Mouse (Mus musculus) limb, embryonic 11.5 days (tissue): Measurements from ENCODE around the gene Syne2. TPM values are rescaled to one million over a fixed set of nuclear protein-coding genes. Genes with fewer than 3 reads are reported as not detected.

Source experiments
- ATAC-seq: fragments of 200-750 bp; cut with Nextera tagmentation; 2 replicates; pipeline ENCODE4 v1.8.0; 2017; ENCODE audit warnings: low read depth; ENCODE audit not compliant: insufficient number of reproducible peaks, low FRiP score, low TSS enrichment
- DNase-seq: peaks from one replicate; pipeline ENCODE4 v3.0.0-alpha.2; 2015; ENCODE audit warnings: low spot score
- H3K27ac ChIP-seq: fragments of 300-500 bp; sonication (generic); replicated peaks from 2 replicates; pipeline ENCODE4 v1.5.1; 2014; ENCODE audit warnings: low read depth, mild to moderate bottlenecking, low read length
- H3K27me3 ChIP-seq: fragments of 300-500 bp; sonication (generic); 2 replicates; pipeline ENCODE4 v1.6.1; 2014; ENCODE audit warnings: mild to moderate bottlenecking, low read length, mixed read lengths; ENCODE audit not compliant: control insufficient read depth, insufficient read depth
- H3K36me3 ChIP-seq: fragments of 300-500 bp; sonication (generic); 2 replicates; pipeline ENCODE4 v1.6.1; 2014; ENCODE audit warnings: mild to moderate bottlenecking, low read length, moderate library complexity, mixed read lengths; ENCODE audit not compliant: control insufficient read depth, insufficient read depth
- H3K4me1 ChIP-seq: fragments of 300-500 bp; sonication (generic); 2 replicates; pipeline ENCODE4 v1.6.1; 2014; ENCODE audit warnings: low read length, mixed read lengths; ENCODE audit not compliant: control insufficient read depth, insufficient read depth
- H3K4me2 ChIP-seq: fragments of 300-500 bp; sonication (generic); 2 replicates; pipeline ENCODE4 v1.6.1; 2014; ENCODE audit warnings: low read depth, mild to moderate bottlenecking, moderate library complexity; ENCODE audit not compliant: severe bottlenecking
- H3K4me3 ChIP-seq: fragments of 300-500 bp; sonication (generic); 2 replicates; pipeline ENCODE4 v1.5.1; 2014; ENCODE audit warnings: low read depth, low read length
- H3K9ac ChIP-seq: fragments of 300-500 bp; sonication (generic); 2 replicates; pipeline ENCODE4 v1.6.1; 2014; ENCODE audit warnings: mild to moderate bottlenecking, low read length
- H3K9me3 ChIP-seq: fragments of 300-500 bp; sonication (generic); 2 replicates; pipeline ENCODE4 v1.6.1; 2016; ENCODE audit warnings: low read length; ENCODE audit not compliant: control insufficient read depth
- WGBS: fragments of 180-500 bp; shearing (Covaris S2); extraction: QIAGEN DNeasy Blood & Tissue Kit; methylation state at CpG from one replicate; pipeline ENCODE4 v1.1.7; 2014; 5-methylcytosine and 5-hydroxymethylcytosine counted together
- polyA plus RNA-seq: library from polyadenylated mRNA; unstranded; fragments of >200 nt; fragmentation: Nextera tagmentation; extraction: Ambion mirVana; gene quantifications from 2 replicates; pipeline ENCODE4 v1.2.1, GENCODE M21; 2014

Syne2 gene
- polyA plus RNA-seq, 1 experiment from 2014 or later, result 96.6 TPM

DNA sequence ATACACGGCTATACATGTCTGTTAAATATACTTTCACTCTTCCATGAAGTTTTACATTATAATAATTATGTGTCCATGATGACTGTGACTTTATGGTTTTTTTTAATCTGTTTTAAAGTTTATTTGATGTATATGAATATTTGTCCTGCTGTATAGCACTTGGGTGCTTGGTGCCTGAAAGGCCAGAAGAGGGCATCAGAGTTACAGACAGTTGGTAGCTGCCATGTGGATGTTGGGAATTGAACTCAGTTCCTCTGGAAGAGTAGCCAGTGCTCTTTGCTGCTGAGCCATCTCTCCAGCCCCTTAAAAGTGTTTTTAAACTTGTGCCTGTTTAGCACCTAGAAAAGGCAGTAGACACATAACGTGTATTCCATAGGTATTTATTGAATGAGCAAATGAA lies 21.4 kb upstream of the Syne2 start:
- no peak overlapping the region for H3K4me2 ChIP-seq
- 74% methylated on average over 2 of the region's 2 CpGs for WGBS

DNA sequence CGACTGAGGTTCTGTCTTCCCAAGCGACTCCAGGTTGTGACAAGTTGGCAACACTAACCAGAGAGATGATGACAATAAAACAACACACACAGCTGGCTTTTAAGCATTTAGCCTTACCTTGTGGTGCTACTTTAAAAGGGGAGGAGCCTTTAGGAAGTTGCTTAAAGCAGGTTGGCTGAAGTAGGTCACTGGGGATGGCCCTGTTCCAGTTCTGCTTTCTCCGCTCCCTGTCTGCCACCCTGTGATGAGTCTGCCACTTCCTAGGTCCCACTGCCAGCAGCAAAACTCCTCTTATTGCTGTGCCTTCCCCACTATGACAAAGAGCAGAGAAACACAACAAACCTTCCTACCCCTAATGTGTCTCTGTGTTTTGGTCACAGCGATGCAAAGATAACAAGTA lies 11.7 kb upstream of the Syne2 start:
- WGBS, result 85% methylated on average over 4 of the region's 4 CpGs
- Histone ChIP-seq H3K36me3 (no peaks in the 10 kb centered on the region), H3K4me2 (no peak overlapping the region), H3K4me1 (no peaks in the 10 kb centered on the region), H3K9me3 (no peaks in the 10 kb centered on the region), H3K27me3 (no peaks in the 10 kb centered on the region), H3K4me3 (no peak overlapping the region), H3K27ac (no peak overlapping the region), H3K9ac (no peak overlapping the region)
- DNase-seq (no peak), ATAC-seq (no peak)

More for the DNA sequence above, 21.4 kb upstream of the Syne2 start:
- H3K27me3 ChIP-seq, result no peaks in the 10 kb centered on the region
- no peak for DNase-seq
- H3K4me1 ChIP-seq, result no peaks in the 10 kb centered on the region
- ATAC-seq, result no peak
- H3K9me3 ChIP-seq, result no peaks in the 10 kb centered on the region
- H3K9ac ChIP-seq, result no peak overlapping the region
- no peaks in the 10 kb centered on the region for H3K36me3 ChIP-seq
- H3K4me3 ChIP-seq, result no peak overlapping the region
- no peak overlapping the region for H3K27ac ChIP-seq

DNA sequence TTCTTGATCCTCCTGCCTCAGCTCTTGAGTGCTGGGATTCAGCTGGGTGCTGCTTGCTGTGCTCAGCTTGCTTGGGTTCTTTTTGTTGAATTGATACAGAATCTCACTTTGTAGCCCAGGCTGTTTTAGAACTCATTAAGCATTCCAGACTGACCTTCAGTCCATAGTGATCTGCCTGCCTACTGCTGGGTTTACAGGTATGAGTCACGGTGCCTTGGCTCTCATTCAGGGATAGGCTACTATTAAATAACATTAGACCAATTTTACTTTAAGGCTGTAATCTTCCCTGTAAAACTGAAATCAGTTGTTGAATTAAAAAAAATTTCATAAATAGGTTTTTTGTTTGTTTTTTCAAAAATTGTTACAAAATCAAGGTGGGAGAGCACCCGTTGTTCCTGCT lies 4.2 kb upstream of the Syne2 start:
- WGBS, result 94% methylated on average over 2 of the region's 2 CpGs
- peaks cover 3% of the 10 kb centered on the region; the same call in 1 of the 2 replicates for H3K4me1 ChIP-seq
- H3K36me3 ChIP-seq, result no peaks in the 10 kb centered on the region
- H3K9me3 ChIP-seq, result no peaks in the 10 kb centered on the region
- no peaks in the 10 kb centered on the region; the same call in 1 of the 2 replicates for H3K27me3 ChIP-seq
- H3K9ac ChIP-seq, result no peak overlapping the region
- no peak overlapping the region for H3K4me2 ChIP-seq
- DNase-seq, result no peak
- no peak overlapping the region for H3K27ac ChIP-seq
- ATAC-seq, result no peak
- no peak overlapping the region for H3K4me3 ChIP-seq

DNA sequence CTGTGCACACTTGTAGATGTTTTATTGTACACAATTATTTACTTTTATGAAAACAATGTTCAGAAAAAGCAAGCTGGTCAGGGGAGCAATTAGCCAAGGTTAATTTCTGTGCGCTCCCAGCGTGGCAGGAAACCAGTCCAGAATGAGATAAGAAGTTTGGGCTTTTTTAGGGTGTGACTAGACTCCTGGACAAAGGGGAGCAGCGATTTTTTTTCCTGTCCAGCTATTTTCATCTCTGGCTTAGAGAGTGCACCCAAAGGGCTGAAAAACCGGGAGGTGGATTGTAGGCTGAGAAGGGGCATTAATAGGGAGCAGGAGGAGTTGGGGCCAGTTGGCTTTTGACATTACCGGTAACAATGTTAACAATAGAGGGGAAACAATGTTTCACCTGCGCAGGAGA lies 3.4 kb upstream of the Syne2 start:
- 81% methylated on average over 6 of the region's 6 CpGs for WGBS
- Histone ChIP-seq H3K4me3 (no peak overlapping the region), H3K36me3 (no peaks in the 10 kb centered on the region), H3K27ac (no peak overlapping the region), H3K9ac (no peak overlapping the region), H3K9me3 (no peaks in the 10 kb centered on the region), H3K27me3 (no peaks in the 10 kb centered on the region; the same call in 1 of the 2 replicates), H3K4me2 (no peak overlapping the region), H3K4me1 (peaks cover 4% of the 10 kb centered on the region; the same call in 1 of the 2 replicates)
- ATAC-seq (no peak), DNase-seq (no peak)

DNA sequence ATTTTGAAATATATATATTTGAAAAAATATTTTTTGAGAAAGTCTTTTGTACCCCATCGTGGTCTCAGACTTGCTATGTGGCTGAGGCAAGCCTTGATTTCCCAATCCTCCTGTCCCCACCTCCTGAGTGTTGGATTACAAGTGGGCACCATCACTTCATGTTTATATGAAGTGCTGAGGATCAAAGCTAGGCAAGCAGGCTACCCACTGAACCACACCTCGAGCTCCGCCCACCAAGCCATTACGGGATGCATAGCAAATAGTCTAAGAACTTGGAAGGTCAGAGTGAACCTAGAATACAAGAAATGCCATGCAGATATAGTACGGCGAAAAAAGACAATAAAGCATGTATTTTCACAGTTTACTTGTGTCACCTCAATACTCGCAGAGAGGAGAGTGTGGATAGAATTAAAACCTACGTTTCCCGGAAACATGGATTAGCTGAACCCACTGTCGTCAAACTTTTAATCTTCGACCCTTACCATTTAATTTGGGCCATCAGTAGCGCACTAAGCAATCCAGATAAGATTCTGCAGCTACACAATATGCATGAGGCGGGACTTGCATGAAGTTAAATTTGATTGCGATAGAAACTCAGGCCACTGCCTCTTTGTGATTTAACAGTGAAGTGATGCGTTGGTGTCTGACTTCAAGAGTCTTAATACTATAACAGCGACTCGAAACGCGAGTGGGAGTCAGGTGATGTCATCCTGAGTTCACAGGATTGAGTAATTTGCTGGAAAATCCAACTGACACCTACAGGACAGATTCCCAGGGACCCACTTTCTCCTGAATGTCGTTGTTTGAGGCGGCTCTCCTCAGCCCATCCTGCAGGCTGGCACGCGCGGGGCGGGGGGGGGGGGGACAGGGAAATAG lies 715 bp upstream of the Syne2 start:
- no peaks in the 10 kb centered on the region for H3K36me3 ChIP-seq
- 11% methylated on average over 23 of the region's 25 CpGs for WGBS
- H3K9me3 ChIP-seq, result no peaks in the 10 kb centered on the region
- H3K4me3 ChIP-seq, result peak overlapping the region; percentile 96
- H3K4me2 ChIP-seq, result peak overlapping the region; percentile 74
- H3K9ac ChIP-seq, result 0 out of 2 replicates have a peak overlapping the region, but pooled peaks have one; percentile 98
- no peak overlapping the region for H3K27ac ChIP-seq
- peaks cover 17% of the 10 kb centered on the region for H3K4me1 ChIP-seq
- ATAC-seq (no peak), DNase-seq (no peak)
- H3K27me3 ChIP-seq, result no peaks in the 10 kb centered on the region; the same call in 1 of the 2 replicates

DNA sequence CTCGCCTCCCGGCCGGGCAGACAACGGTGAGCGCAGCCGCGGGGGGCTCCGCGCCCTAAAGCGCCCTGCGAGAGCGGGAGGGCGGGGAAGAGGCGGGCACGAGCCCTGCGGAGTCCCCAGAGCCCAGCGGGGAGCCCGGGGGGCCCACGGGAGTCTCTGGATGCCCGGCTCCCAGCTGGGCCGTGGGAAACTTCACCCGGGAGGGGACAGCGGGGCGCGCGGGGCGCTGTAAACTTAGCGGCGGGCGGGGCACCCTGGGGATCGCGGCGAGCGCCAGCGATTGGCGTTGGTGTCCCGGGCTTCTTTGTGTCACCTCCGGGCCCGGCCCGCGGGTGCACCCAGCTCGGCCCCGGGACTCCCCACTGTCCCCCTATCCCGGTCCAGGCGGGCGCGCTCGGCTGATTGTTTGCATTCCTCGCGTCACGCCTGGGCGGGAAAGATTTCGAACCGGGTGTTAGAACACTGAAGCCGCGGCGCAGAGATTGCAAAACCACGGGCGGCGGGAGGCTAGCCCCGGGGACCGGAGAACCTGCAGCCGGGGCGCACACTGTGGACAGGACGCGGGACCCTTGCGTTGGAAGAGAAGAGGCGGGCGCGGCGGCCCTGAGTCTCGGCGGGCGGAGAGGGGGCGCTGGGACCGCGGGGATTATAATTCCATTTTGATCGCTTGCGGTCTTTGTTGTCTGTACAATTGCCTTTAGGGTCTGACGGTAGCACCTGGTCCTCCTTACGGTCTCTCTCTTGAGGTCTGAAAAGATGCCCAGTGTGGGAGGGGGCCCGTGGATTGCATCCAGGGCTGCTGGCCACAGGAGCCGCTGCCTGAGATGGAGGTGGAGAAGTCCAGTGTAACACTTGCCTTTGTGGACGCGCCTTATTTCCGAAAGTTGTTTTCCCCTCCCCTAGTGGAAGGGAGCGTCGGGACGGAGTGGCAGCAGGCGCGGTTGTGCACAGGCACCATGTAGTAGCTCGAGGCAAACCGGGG lies 810 bp downstream of the Syne2 start:
- Histone ChIP-seq H3K27me3 (no peaks in the 10 kb centered on the region; the same call in 1 of the 2 replicates), H3K36me3 (no peaks in the 10 kb centered on the region), H3K4me1 (peaks cover 18% of the 10 kb centered on the region), H3K27ac (peak overlapping the region; percentile 65), H3K4me2 (peak overlapping the region; percentile 74), H3K9me3 (no peaks in the 10 kb centered on the region), H3K4me3 (peak overlapping the region; percentile 96), H3K9ac (peak overlapping the region; percentile 98)
- ATAC-seq, result peak; percentile 50
- WGBS, result under 1% methylated on average over 88 of the region's 93 CpGs
- peak; percentile 79 for DNase-seq

DNA sequence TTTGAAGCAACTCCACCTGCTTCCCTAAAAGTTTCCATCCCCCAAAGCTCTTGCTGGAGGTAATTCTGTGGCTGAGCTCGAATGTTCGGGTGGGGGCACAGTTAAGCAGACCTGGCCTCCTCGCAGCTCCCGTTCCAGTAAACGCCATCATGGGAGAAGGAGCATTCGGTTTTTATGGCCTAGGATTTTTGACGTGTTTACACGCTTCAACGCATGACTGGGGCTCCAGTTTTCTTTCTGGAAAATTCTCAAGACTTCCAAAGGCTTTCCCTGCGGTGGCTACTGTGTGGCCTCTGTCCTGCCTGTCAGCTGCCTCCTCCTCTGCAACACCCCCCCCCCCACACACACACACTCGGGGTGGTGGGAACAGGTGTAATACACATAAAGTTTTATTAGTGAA lies 1.5 kb downstream of the Syne2 start:
- Histone ChIP-seq H3K27ac (no peak overlapping the region), H3K36me3 (no peaks in the 10 kb centered on the region), H3K4me3 (peak overlapping the region; percentile 96), H3K4me2 (peak overlapping the region; percentile 74), H3K9me3 (no peaks in the 10 kb centered on the region), H3K9ac (peak overlapping the region; percentile 98; the same call in 1 of the 2 replicates), H3K27me3 (no peaks in the 10 kb centered on the region; the same call in 1 of the 2 replicates), H3K4me1 (peaks cover 18% of the 10 kb centered on the region)
- ATAC-seq (no peak), DNase-seq (no peak)
- WGBS, result 11% methylated on average over 11 of the region's 11 CpGs

DNA sequence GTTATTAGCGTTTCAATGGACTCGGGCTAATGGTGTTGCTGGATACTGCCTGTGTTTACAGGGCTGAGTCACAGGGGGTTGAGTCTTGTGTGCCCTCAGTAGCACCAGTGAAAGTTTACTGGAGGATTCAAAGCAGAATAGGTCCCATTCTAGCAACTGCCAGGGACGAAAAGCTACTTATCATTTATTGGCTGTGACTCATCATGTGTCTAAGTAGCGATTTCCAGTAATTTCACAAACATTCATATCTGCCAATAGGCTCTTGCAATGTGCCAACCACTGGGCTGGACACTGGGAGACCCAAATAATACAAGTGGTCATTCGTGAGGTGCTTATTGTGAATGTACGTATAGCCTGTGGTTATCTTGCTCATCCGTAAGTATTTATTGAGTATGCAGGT lies 2.3 kb downstream of the Syne2 start:
- 77% methylated on average over 7 of the region's 7 CpGs for WGBS
- Histone ChIP-seq H3K36me3 (no peaks in the 10 kb centered on the region), H3K9me3 (no peaks in the 10 kb centered on the region), H3K27ac (no peak overlapping the region), H3K4me1 (peaks cover 18% of the 10 kb centered on the region), H3K27me3 (no peaks in the 10 kb centered on the region), H3K9ac (no peak overlapping the region), H3K4me2 (no peak overlapping the region), H3K4me3 (no peak overlapping the region)
- DNase-seq, result no peak
- ATAC-seq, result no peak
